Mouse (Mus musculus): ENCODE data around the gene Sppl2c.

DNA sequence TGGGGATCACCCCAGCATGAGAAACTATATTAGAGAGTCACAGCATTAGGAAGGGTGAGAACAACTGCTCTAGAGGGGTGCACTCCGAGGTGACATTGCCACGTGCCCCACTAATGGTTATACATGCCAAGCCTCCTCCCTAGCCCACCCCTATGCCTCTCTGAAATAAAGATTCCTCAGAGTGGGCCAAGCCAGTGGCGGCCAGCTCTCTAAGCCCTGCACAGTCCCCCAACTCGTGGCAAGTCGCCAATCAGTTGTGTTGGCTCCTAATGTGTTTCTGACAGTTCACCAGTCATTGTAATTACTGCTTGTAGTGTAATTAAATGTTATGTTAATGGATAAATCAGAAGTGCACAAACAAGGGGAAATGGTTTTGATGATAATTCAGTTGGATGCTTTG lies 6.3 kb upstream of the Sppl2c start:
- TF ChIP-seq CTCF (conservative IDR thresholded peaks at IDR 0.05; ENCODE audit: low read length): no peak
- no peak for TF ChIP-seq POU5F1 (IDR thresholded peaks at IDR 0.05; ENCODE audit: borderline replicate concordance, low read length)
- TF ChIP-seq NANOG (IDR thresholded peaks at IDR 0.05; ENCODE audit: borderline replicate concordance, low read length): no peak

All from E14TG2a.4 (cell line).